Mouse (Mus musculus): Measurements from ENCODE around the gene Mtfr1l.

GRCm38 (mm10) chr4:134553631-134554030, 18.4 kb upstream of the Mtfr1l start:
- no peak for TF ChIP-seq CTCF (IDR thresholded peaks at IDR 0.05 in 2 of 3, conservative IDR thresholded peaks at IDR 0.05 in 1 of 3; ENCODE audit: control insufficient read depth in 1 of 3, insufficient read depth in 1 of 3, low read depth in 2 of 3, low read length in 3 of 3, poor library complexity in 1 of 3, severe bottlenecking in 1 of 3)
- TF ChIP-seq TCF12 (IDR thresholded peaks at IDR 0.05; ENCODE audit: low read depth, low read length) = no peak
- no peak for TF ChIP-seq CHD2 (IDR thresholded peaks at IDR 0.05; ENCODE audit: low read length)
- TF ChIP-seq UBTF (IDR thresholded peaks at IDR 0.05; ENCODE audit: borderline replicate concordance, insufficient read depth, low read depth, low read length) = no peak

Data from MEL (cell line).